Mouse (Mus musculus) hematopoietic stem cell, adult 5-6 weeks (primary cell): ENCODE measurements around the gene Gdf11. TPM values are rescaled to one million over a fixed set of nuclear protein-coding genes. Genes with fewer than 3 reads are reported as not detected.

Source experiments
- ATAC-seq, 2 experiments: fragments of 125-278 bp in 1 of 2; replicated peaks in 1 of 2; 2 replicates each; pipeline ENCODE4 v1.8.0; 2016 to 2017; ENCODE audit warnings: inconsistent platforms in 2 of 2, mild to moderate bottlenecking in 2 of 2, moderate number of reproducible peaks in 2 of 2, low read depth in 1 of 2, moderate TSS enrichment in 1 of 2; ENCODE audit not compliant: low FRiP score in 2 of 2, poor library complexity in 2 of 2, severe bottlenecking in 2 of 2, insufficient read depth in 1 of 2, low TSS enrichment in 1 of 2
- total RNA-seq: library from RNA; stranded (forward); fragments of 172-1452, 232-1000 nt; gene quantifications from 2 replicates; pipeline ENCODE4 v1.2.3, GENCODE M21; 2017

The Gdf11 gene
- total RNA-seq, 1 experiment from 2014 or later, result 1.8 TPM

DNA sequence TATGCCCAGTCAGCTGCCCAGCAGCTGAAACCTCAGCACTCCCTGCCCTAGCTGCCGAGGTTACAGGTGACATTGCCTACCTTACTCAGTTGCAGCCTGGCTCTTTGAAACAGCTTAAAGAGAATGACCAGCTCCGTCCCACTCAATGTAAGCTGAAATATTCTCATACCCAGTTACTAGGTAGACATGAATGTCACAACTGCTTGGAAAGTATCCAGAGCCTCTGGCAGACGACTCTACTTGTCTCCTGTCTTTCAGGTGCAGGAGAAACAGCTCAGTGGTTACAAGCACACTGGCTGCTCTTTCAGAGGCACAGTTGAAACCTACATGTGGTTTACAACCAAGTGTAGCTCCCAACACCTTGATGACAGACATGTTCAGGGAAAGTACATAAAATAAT, 21.2 kb downstream of the Gdf11 start:
- no peak for ATAC-seq

DNA sequence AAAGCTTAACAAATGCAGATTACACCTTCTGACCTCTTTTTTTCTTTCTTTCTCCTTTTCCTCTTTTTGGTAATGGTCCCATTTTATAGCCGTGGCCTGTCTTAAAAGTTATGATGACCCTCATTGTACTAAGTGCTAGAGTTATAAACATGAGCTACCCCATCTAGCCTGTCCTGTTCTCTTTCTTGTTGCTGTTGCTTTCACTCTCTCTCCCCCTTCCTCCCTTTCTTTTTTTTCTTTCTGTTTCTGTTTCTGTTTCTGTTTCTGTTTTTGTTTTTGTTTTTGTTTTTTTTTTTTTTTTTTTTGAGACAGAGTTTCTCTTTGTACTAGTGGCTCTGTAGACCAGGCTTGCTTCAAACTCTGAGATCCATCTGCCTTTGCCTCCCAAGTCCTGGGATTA, 25.0 kb downstream of the Gdf11 start:
- no peak for ATAC-seq

DNA sequence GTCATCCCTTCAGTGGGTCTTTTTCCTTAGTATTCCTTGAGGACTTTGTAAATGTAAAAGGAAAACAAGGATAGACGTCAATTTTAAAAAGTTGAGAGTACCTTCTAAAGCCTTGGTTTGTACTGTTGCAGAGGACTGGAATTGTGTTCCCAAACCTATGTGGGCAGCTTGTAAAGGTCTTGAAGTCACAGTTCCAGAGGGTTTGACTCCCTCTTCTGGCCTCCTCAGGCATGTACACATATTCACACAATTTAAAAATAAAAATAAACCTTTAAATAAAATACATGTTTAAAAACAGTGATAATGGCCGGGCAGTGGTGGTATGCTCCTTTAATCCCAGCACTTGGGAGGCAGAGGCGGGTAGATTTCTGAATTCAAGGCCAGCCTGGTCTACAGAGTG, 25.5 kb downstream of the Gdf11 start:
- no peak for ATAC-seq

DNA sequence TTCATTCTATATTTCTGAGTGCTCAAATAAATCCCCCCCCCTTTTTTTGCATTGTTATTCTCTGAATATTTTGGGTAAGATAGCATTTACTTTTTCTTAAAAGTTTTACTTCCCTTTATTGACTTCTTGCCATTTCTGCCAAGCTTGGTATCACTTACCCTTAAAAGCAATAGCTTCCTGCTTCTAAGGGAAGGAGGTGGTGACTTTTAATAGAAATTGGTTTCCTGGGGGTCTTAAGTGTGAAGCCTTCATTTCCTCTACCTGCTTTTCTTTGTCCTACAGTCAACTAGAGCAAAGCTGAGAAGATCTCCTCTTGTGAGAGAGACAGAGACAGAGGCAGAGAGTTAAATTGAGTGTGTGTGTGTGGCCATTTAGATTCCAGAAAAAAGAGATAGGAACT, 30.3 kb downstream of the Gdf11 start:
- ATAC-seq, result no peak

DNA sequence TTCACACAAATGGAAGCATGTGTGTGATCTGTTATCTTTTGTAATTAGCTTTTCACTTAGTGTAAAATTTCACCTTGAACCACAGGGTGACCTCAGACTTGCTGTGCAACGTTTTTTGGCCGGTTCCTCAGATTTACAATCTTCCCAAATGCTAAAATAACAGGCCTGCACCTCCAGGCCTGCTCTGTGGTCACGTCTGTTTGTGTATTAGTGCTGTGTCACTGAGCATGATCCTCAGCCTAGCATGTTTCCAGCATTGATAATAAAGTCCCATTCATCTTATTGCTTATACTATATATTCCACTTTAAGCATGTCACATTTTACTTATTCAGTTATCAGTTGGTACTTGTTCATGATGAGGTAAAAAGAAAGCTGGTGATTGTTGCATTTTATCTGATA, 41.2 kb downstream of the Gdf11 start:
- ATAC-seq, result no peak

DNA sequence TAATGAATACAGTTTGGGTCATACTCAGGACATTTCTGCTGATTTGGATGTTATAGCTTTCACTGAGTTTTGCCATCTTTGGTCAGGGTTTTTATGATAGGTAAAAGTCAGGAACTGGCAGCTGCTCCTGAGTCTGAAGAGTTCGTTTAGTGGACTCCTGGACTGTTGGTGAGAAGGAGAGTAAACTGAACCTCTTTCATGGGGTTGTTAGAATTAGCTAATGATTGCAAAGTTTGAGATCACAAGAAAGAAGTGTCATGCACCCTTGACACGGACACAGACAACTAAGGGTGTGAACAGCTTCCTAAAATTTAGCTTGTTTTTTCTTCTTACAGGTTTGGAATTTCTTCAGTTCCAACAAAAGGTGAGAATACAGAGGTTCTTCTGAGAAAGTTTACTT, 43.1 kb downstream of the Gdf11 start:
- ATAC-seq, result no peak

DNA sequence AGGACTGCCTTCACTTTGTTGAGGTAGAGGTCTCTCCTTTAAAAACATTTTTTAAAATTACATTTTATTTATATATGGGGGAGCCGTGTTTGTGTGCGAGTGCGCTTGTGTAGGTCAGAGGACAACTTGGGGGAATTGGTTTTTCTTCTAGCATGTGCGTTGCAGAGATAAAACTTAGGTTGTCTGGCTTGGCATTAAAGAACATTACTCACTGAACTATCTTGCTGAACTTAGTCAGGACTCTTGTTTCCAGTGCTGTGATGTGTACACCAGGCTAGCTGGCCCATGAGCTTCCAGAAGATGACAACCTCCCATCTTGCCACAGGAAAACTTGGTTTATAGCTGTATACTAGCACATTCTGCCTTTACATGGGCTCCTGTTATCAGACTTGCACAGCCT, 44.9 kb downstream of the Gdf11 start:
- no peak for ATAC-seq

DNA sequence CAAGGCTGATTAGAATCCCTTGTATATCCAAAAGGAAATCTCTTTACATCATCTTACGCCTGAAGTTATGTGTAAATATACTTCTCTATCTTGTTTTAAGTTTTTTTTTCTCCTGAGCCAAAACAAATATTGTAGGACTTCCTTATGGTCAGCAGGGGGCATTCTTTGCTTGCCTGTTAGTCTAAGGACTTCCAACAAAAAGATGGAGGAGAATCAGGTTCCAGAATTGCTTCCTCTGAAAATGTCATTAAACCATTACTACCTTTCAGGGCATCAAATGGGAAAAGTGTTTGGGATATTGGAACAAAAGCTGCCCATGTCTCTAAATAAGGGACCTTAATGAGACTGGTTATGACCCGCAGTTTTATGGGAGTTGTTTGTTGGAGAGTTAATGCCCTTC, 46.0 kb downstream of the Gdf11 start:
- peak in 1 of 2 experiments; percentile 45; a peak in 1 of 4 replicates for ATAC-seq

DNA sequence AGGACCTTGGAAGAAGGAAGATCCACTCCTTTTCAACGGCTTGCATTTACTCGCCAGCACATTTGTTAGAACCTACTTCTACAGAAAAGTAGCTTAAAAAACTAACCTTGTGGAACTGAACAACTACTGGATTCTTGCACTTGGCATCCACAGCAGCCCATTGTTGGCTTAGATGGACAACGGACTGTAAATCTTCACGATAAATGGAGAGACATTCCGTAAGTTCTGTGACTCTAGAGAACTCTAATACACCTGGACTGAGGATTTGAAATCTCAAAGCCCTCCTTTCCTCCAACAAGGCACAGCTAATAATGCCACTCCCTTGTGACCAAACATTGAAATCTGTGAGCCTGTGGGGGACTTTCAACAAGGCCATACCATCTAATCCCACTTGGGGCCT, 48.3 kb downstream of the Gdf11 start:
- no peak for ATAC-seq

DNA sequence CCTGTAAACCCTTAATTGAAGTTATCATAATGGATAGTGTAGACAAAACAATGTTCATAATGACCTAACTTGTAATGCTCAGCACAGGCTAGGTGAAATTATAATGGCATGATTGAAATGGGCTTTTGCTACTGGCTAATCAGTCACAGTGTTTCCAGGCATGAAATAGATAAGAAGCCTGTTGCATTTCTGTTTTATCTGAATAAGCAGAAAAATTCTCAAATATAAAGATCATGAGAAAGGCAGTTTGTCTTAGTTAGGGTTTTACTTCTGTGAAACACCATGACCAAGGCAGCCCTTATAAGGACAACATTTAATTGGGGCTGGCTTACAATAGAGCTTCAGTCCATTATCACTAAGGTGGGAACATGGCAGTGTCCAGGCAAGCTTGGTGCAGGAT, 50.9 kb downstream of the Gdf11 start:
- ATAC-seq, result no peak

DNA sequence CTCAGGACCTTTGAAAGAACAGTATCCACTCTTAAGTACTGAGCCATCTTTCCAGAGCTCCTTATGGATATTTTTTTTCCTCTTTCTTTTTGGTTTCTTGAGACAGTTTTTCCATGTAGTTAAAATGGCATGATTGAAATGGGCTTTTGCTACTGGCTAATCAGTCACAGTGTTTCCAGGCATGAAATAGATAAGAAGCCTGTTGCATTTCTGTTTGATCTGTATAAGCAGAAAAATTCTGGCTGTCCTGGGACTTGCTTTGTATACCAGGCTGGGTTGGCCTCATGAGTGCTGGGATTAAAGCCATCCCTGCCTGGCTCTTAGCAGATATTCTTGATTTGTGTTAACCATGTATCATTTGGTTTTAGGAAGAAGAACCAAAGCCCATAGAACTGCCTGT, 52.1 kb downstream of the Gdf11 start:
- ATAC-seq, result no peak

DNA sequence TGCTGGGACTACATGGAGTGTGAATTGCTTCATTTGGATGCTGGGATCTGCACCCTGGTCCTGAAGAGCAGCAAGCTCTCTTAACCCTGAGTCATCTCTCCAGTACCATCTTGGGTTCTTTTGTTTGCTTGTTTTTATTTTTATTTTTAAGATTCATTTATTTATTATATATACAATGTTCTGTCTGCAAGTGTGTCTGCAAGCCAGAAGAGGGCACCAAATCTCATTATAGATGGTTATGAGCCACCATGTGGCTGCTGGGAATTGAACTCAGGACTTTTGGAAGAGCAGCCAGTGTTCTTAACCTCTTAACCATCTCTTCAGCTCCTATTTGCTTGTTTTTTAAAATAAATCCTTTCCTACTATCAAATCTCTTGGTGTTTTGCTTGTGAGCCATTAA, 54.1 kb downstream of the Gdf11 start:
- ATAC-seq, result no peak

Other genes starting within 250 kb of the Gdf11 start
- 0.06 and 0.50 TPM in 2 replicates for gene Ikzf4, start 245.7 kb downstream of the Gdf11 start, total RNA-seq
- gene Suox, start 217.6 kb downstream of the Gdf11 start, total RNA-seq, result 7.7 and 8.0 TPM in 2 replicates
- gene Rab5b, start 195.5 kb downstream of the Gdf11 start, total RNA-seq, result 36.4 and 51.5 TPM in 2 replicates
- gene Pmel, start 187.5 kb downstream of the Gdf11 start, total RNA-seq, result 1.2 and 1.8 TPM in 2 replicates
- gene Cdk2, start 186.7 kb downstream of the Gdf11 start, total RNA-seq, result 72.5 and 89.6 TPM in 2 replicates
- 15.4 and 17.8 TPM in 2 replicates for gene Dgka, start 146.9 kb downstream of the Gdf11 start, total RNA-seq
- gene Pym1, start 143.8 kb downstream of the Gdf11 start, total RNA-seq, result 29.2 and 57.2 TPM in 2 replicates
- 1.0 TPM in 1 of 2 replicates, not detected in the other for gene Mmp19, start 100.8 kb downstream of the Gdf11 start, total RNA-seq
- 34.6 and 48.0 TPM in 2 replicates for gene Dnajc14, start 87.7 kb downstream of the Gdf11 start, total RNA-seq
- gene Tmem198b, start 87.3 kb downstream of the Gdf11 start, total RNA-seq, result 4.9 and 6.8 TPM in 2 replicates
- gene Sarnp, start 74.4 kb downstream of the Gdf11 start, total RNA-seq, result 200 and 239 TPM in 2 replicates
- gene Ormdl2, start 70.1 kb downstream of the Gdf11 start, total RNA-seq, result 61.1 and 74.1 TPM in 2 replicates
- gene Cd63, start 9.3 kb upstream of the Gdf11 start, total RNA-seq, result 54.5 and 113 TPM in 2 replicates
- gene Rdh5, start 31.2 kb upstream of the Gdf11 start, total RNA-seq, result 1.3 and 5.1 TPM in 2 replicates
- gene Bloc1s1, start 32.3 kb upstream of the Gdf11 start, total RNA-seq, result 52.2 and 102 TPM in 2 replicates
- not detected in 2 replicates for gene Itga7, start 42.1 kb upstream of the Gdf11 start, total RNA-seq
- not detected in 2 replicates for gene Mettl7b, start 69.3 kb upstream of the Gdf11 start, total RNA-seq
- gene Olfr9, start 97.7 kb upstream of the Gdf11 start, total RNA-seq, result not detected in 2 replicates
- not detected in 2 replicates for gene Olfr763, start 119.1 kb upstream of the Gdf11 start, total RNA-seq
- not detected in 2 replicates for gene Olfr764-ps1, start 148.2 kb upstream of the Gdf11 start, total RNA-seq
- not detected in 2 replicates for gene Olfr765, start 158.3 kb upstream of the Gdf11 start, total RNA-seq
- gene Olfr766-ps1, start 177.3 kb upstream of the Gdf11 start, total RNA-seq, result not detected in 2 replicates
- gene Olfr767, start 191.2 kb upstream of the Gdf11 start, total RNA-seq, result not detected in 2 replicates
- not detected in 2 replicates for gene Olfr768, start 207.7 kb upstream of the Gdf11 start, total RNA-seq
- gene Olfr769, start 226.1 kb upstream of the Gdf11 start, total RNA-seq, result not detected in 2 replicates
- not detected in 2 replicates for gene Olfr770, start 247.3 kb upstream of the Gdf11 start, total RNA-seq